Mouse (Mus musculus): Measurements from ENCODE around the gene Gipc2. TPM values are rescaled to one million over a fixed set of nuclear protein-coding genes. Genes with fewer than 3 reads are reported as not detected.

Gipc2 gene
- polyA plus RNA-seq, 1 experiment from 2014 or later, result 9.2 TPM

DNA sequence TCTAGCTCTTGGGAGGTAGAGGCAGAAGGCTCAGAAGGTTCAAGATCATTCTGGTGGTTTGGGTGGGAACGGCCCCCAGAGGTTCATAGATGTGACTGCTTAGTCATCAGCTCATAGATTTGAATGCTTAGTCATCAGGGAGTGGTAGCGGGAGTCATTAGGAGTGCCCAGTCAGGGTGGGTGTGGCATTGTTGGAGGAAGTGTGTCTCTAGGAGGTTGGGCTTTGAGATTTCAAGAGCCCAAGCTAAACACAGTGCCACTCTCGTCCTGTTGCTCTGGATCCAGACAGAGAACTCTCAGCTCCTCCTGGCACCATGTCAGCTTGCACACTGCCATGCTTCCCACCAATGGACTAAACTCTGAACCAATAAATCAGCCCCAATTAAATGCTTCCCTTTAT is 43.3 kb downstream of the Gipc2 start:
- H3K4me1 ChIP-seq (replicated peaks), result peaks cover 5% of the 10 kb centered on the region; the same call in 1 of the 2 replicates
- H3K27me3 ChIP-seq, result no peaks in the 10 kb centered on the region; the same call in 1 of the 2 replicates
- peak; percentile 46; the same call in 1 of the 2 replicates for ATAC-seq (ENCODE audit: low FRiP score)
- no peaks in the 10 kb centered on the region for H3K36me3 ChIP-seq
- no peak overlapping the region for H3K4me2 ChIP-seq
- H3K4me3 ChIP-seq, result no peak overlapping the region
- no peak overlapping the region for H3K9ac ChIP-seq
- 73% methylated on average over 3 of the region's 3 CpGs for WGBS
- H3K9me3 ChIP-seq, result no peaks in the 10 kb centered on the region
- no peak overlapping the region for H3K27ac ChIP-seq

- no peak overlapping the region for H3K4me3 ChIP-seq
- peaks cover 5% of the 10 kb centered on the region; the same call in 1 of the 2 replicates for H3K4me1 ChIP-seq (replicated peaks)
- WGBS, result 72% methylated on average over 6 of the region's 6 CpGs
- no peak overlapping the region for H3K9ac ChIP-seq
- no peak for ATAC-seq (ENCODE audit: low FRiP score)
- no peak overlapping the region for H3K4me2 ChIP-seq
- H3K9me3 ChIP-seq, result no peaks in the 10 kb centered on the region
- no peaks in the 10 kb centered on the region; the same call in 1 of the 2 replicates for H3K27me3 ChIP-seq
- no peaks in the 10 kb centered on the region for H3K36me3 ChIP-seq
- H3K27ac ChIP-seq, result no peak overlapping the region
These were observed 43.9 kb downstream of the Gipc2 start for GRCm38 (mm10) chr3:152122101-152122500.

- H3K27ac ChIP-seq, result no peak overlapping the region
- ATAC-seq (ENCODE audit: low FRiP score), result no peak
- no peaks in the 10 kb centered on the region; the same call in 1 of the 2 replicates for H3K27me3 ChIP-seq
- H3K36me3 ChIP-seq, result no peaks in the 10 kb centered on the region
- H3K4me3 ChIP-seq, result no peak overlapping the region
- no peak overlapping the region for H3K9ac ChIP-seq
- H3K9me3 ChIP-seq, result no peaks in the 10 kb centered on the region
- no peak overlapping the region for H3K4me2 ChIP-seq
- WGBS, result 82% methylated on average over 11 of the region's 11 CpGs
- H3K4me1 ChIP-seq (replicated peaks), result peaks cover 5% of the 10 kb centered on the region; the same call in 1 of the 2 replicates
These were observed 44.6 kb downstream of the Gipc2 start for GRCm38 (mm10) chr3:152121169-152122009.

DNA sequence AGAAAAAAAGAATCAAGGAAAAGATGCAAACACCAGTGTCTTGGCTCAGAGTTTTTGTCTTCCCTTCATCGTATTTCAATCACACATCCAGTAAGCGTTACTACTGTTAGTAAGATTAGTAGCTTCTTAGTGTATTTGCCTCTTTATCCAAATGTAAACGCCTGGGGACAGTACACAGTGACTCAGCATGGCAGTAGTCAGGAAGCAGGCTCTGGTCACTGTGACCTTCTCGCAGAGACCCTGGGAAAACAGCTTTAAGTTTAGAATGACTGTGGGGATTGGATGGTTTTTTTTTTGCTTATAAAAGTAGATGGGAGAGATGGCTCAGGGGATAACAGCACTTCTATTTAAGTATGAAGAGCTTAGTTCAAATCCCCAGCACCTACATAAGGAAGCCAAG is 46.0 kb downstream of the Gipc2 start:
- no peak overlapping the region for H3K4me3 ChIP-seq
- H3K4me2 ChIP-seq, result no peak overlapping the region
- H3K4me1 ChIP-seq (replicated peaks), result peaks cover 5% of the 10 kb centered on the region; the same call in 1 of the 2 replicates
- H3K36me3 ChIP-seq, result no peaks in the 10 kb centered on the region
- no peak overlapping the region for H3K9ac ChIP-seq
- ATAC-seq (ENCODE audit: low FRiP score), result no peak
- no peak overlapping the region for H3K27ac ChIP-seq
- no peaks in the 10 kb centered on the region for H3K9me3 ChIP-seq
- no peaks in the 10 kb centered on the region; the same call in 1 of the 2 replicates for H3K27me3 ChIP-seq
- 70% methylated on average over 4 of the region's 4 CpGs for WGBS

- peaks cover 8% of the 10 kb centered on the region for H3K4me1 ChIP-seq (replicated peaks)
- no peaks in the 10 kb centered on the region for H3K9me3 ChIP-seq
- no peak overlapping the region for H3K27ac ChIP-seq
- no peak overlapping the region for H3K9ac ChIP-seq
- 97% methylated on average over 3 of the region's 3 CpGs for WGBS
- no peak overlapping the region for H3K4me2 ChIP-seq
- H3K36me3 ChIP-seq, result no peaks in the 10 kb centered on the region
- no peak for ATAC-seq (ENCODE audit: low FRiP score)
- H3K27me3 ChIP-seq, result no peaks in the 10 kb centered on the region
- H3K4me3 ChIP-seq, result no peak overlapping the region
These were observed 48.1 kb downstream of the Gipc2 start for GRCm38 (mm10) chr3:152117941-152118340.

GRCm38 (mm10) chr3:152116140-152116539 is 49.9 kb downstream of the Gipc2 start:
- Histone ChIP-seq H3K27me3 (no peaks in the 10 kb centered on the region), H3K36me3 (no peaks in the 10 kb centered on the region), H3K4me3 (no peak overlapping the region), H3K9me3 (no peaks in the 10 kb centered on the region), H3K4me1 (replicated peaks) (peaks cover 6% of the 10 kb centered on the region; the same call in 1 of the 2 replicates), H3K27ac (no peak overlapping the region), H3K9ac (no peak overlapping the region), H3K4me2 (no peak overlapping the region)
- no peak for ATAC-seq (ENCODE audit: low FRiP score)
- 92% methylated on average over 3 of the region's 3 CpGs for WGBS

GRCm38 (mm10) chr3:152114786-152115185 is 51.2 kb downstream of the Gipc2 start:
- no peak overlapping the region for H3K4me2 ChIP-seq
- H3K27me3 ChIP-seq, result peaks cover 7% of the 10 kb centered on the region
- WGBS, result 45% methylated on average over 10 of the region's 10 CpGs
- H3K27ac ChIP-seq, result no peak overlapping the region
- no peak overlapping the region for H3K9ac ChIP-seq
- H3K4me3 ChIP-seq, result no peak overlapping the region
- no peaks in the 10 kb centered on the region for H3K9me3 ChIP-seq
- peaks cover 6% of the 10 kb centered on the region; the same call in 1 of the 2 replicates for H3K4me1 ChIP-seq (replicated peaks)
- peak; percentile 30; the same call in 1 of the 2 replicates for ATAC-seq (ENCODE audit: low FRiP score)
- no peaks in the 10 kb centered on the region for H3K36me3 ChIP-seq

DNA sequence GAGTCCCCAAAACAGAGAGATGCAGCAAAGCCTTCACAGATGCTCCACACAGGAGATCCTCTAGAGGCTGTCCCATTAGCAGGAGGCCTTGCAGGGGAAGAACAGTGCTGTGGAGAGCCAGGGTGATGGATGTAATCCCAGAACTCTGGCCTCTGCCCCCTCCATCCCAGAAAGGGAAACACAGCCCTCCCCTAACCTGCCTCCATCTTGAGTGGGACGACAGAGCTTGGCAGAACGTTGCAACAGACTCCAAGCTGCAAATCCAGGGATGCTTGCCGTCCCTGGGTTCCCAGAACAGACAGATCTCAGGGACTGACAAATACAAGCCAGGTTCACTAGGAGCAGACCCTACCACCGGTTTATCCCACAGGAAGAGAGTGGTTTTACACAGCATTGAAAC is 51.8 kb downstream of the Gipc2 start:
- Histone ChIP-seq H3K27me3 (peaks cover 13% of the 10 kb centered on the region), H3K4me3 (no peak overlapping the region), H3K4me2 (no peak overlapping the region), H3K9me3 (no peaks in the 10 kb centered on the region), H3K36me3 (no peaks in the 10 kb centered on the region), H3K9ac (peak overlapping the region; percentile 24; the same call in 1 of the 2 replicates), H3K27ac (no peak overlapping the region), H3K4me1 (replicated peaks) (peaks cover 6% of the 10 kb centered on the region; the same call in 1 of the 2 replicates)
- 74% methylated on average over 4 of the region's 4 CpGs for WGBS
- ATAC-seq (ENCODE audit: low FRiP score), result no peak

DNA sequence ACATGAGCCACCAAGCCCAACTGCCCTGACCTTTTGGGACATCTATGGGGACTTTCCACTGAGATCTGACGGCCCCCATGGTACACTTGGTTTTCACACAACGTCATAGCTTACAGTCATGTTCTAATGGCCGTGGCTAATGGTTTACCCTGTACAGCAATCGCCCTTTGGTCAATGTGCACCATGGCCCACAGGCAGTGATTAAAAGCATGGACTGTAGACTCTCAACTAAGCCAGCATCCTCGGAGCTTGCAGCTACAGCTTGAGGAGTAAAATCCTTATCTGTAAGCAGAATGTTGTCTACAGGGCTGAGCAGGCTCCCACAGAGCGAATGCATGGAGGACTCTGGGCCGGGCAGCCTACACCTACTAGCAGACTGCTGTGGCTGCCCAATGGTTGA is 52.5 kb downstream of the Gipc2 start:
- Histone ChIP-seq H3K4me3 (no peak overlapping the region), H3K27ac (no peak overlapping the region), H3K9me3 (no peaks in the 10 kb centered on the region), H3K27me3 (peaks cover 20% of the 10 kb centered on the region), H3K36me3 (no peaks in the 10 kb centered on the region), H3K4me1 (replicated peaks) (peaks cover 6% of the 10 kb centered on the region; the same call in 1 of the 2 replicates), H3K4me2 (no peak overlapping the region), H3K9ac (no peak overlapping the region)
- WGBS, result 81% methylated on average over 7 of the region's 7 CpGs
- no peak for ATAC-seq (ENCODE audit: low FRiP score)

DNA sequence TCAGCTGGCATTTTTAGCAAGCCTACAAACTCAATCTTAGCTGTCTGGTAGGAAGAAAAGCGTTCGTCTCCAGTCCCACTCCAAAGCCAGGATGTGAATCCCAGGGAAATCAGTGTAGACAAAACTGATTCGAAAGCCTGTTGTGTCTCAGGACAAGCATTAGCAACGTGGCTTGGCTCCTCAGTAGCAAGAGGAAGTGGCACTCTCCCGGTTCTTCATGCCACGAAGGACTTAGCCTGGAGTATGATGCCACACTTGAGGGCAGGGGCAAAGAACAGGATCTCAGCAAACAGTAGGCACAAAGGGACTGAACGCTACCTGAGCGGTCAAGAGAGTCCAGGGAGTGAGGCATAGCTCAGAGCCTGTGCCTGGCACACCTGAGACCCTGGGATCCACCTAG is 53.4 kb downstream of the Gipc2 start:
- Histone ChIP-seq H3K9ac (no peak overlapping the region), H3K27me3 (peaks cover 24% of the 10 kb centered on the region), H3K27ac (no peak overlapping the region), H3K4me1 (replicated peaks) (peaks cover 10% of the 10 kb centered on the region), H3K36me3 (no peaks in the 10 kb centered on the region), H3K9me3 (no peaks in the 10 kb centered on the region), H3K4me2 (no peak overlapping the region), H3K4me3 (no peak overlapping the region)
- ATAC-seq (ENCODE audit: low FRiP score), result no peak
- WGBS, result 82% methylated on average over 8 of the region's 8 CpGs

DNA sequence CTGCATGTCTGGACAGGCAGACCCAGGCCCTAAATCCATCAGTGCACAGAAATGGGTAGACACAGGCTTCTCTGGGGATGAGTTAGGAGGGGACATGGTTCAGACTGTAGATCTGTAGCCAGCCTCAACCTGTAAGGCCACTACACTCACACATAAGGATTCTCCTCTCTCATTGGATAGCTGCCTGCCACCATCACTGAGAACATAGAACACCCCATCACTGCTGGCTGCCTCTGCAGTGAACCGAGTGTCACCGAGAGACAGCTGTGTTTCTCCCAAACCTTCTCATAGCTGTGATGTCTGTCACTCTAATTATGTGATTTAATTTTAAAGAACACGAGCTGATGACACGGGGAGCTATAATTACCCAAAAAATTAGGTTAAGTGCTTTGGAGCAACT is 54.5 kb downstream of the Gipc2 start:
- Histone ChIP-seq H3K9me3 (no peaks in the 10 kb centered on the region), H3K36me3 (no peaks in the 10 kb centered on the region), H3K27me3 (peaks cover 24% of the 10 kb centered on the region), H3K4me1 (replicated peaks) (peaks cover 20% of the 10 kb centered on the region), H3K27ac (no peak overlapping the region), H3K9ac (no peak overlapping the region; the same call in 1 of the 2 replicates), H3K4me3 (no peak overlapping the region), H3K4me2 (0 out of 2 replicates have a peak overlapping the region, but pooled peaks have one; percentile 9)
- no peak for ATAC-seq (ENCODE audit: low FRiP score)
- 87% methylated on average over 4 of the region's 4 CpGs for WGBS

DNA sequence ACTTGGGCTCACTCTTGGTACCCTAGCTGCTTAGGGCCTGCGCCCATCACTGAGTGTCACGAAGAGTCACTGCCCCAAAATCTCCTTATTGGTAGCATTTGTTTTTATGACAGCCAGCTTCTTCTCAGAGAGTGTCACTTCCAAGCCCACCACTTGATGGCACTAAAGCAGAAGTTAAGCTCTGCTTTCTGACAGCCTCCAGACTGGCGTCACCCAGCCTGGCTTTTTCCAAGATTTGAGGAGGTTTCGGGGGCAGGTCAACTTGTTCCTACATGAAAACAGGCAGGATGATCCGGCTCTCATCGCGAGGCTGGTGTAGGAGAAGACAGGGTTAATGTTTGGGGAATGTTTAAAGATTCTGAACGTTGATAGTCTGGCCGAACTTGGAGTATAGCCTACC is 54.9 kb downstream of the Gipc2 start:
- peaks cover 24% of the 10 kb centered on the region for H3K4me1 ChIP-seq (replicated peaks)
- ATAC-seq (ENCODE audit: low FRiP score), result no peak
- no peaks in the 10 kb centered on the region for H3K36me3 ChIP-seq
- peaks cover 24% of the 10 kb centered on the region for H3K27me3 ChIP-seq
- H3K27ac ChIP-seq, result no peak overlapping the region
- no peak overlapping the region; the same call in 1 of the 2 replicates for H3K9ac ChIP-seq
- 22% methylated on average over 9 of the region's 9 CpGs for WGBS
- no peak overlapping the region for H3K4me3 ChIP-seq
- H3K9me3 ChIP-seq, result no peaks in the 10 kb centered on the region
- 0 out of 2 replicates have a peak overlapping the region, but pooled peaks have one; percentile 9 for H3K4me2 ChIP-seq

DNA sequence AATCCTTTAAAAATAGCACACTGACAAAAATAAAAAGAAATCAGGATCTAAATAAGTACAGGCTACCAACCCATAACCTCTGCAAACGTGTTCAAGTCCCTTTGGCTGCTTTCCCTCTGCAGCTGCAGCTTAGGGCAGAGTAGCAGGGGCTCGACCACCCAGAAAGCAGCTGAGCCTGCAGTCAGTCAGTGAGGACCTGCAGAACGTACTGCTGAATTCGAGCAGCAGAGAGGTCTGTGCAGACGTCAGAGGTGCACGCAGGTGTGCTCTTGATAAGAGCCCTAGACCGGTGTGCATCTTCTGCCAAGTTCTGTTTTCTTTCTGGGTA is 56.8 kb downstream of the Gipc2 start:
- no peaks in the 10 kb centered on the region for H3K36me3 ChIP-seq
- ATAC-seq (ENCODE audit: low FRiP score), result no peak
- peaks cover 32% of the 10 kb centered on the region for H3K4me1 ChIP-seq (replicated peaks)
- H3K27me3 ChIP-seq, result peaks cover 30% of the 10 kb centered on the region
- H3K4me3 ChIP-seq, result no peak overlapping the region
- no peak overlapping the region for H3K4me2 ChIP-seq
- no peaks in the 10 kb centered on the region for H3K9me3 ChIP-seq
- H3K9ac ChIP-seq, result no peak overlapping the region
- no peak overlapping the region for H3K27ac ChIP-seq
- 51% methylated on average over 7 of the region's 7 CpGs for WGBS

Data from hindbrain, embryonic 13.5 days (tissue).